Mouse (Mus musculus): ENCODE measurements around the gene U2surp.

- no peak for TF ChIP-seq CTCF (IDR thresholded peaks at IDR 0.05; ENCODE audit: control insufficient read depth, insufficient read depth, insufficient read length)
- no peak for TF ChIP-seq USF1 (IDR thresholded peaks at IDR 0.05; ENCODE audit: low read depth)
- no peak for TF ChIP-seq MAX (IDR thresholded peaks at IDR 0.05)
Observed at GRCm38 (mm10) chr9:95544598-95544997, 32.8 kb upstream of the U2surp start.
